ENCODE assay signal across 9 mouse cellular contexts in genomic region chr5:138623478-138623875, GRCm38 (mm10). TPM values are rescaled to one million over a fixed set of nuclear protein-coding genes. Genes with fewer than 3 reads are reported as not detected.
DNase-seq lines count a peak whose midpoint lies in the region; ATAC-seq and TF ChIP-seq lines count a peak whose summit lies in the region.
"Had no signal": no experiment of that assay in that cellular context is flagged by ENCODE, and none has a peak within 500 bp of the region (broad histone marks: within the 10 kb centered on the region; RNA-seq: fewer than 3 reads in every experiment).

No protein-coding gene starts in this region.

- TF ChIP-seq POLR2A in CH12.LX (IDR thresholded peaks at IDR 0.05; ENCODE audit: low read depth, low read length) = no peak

- TF ChIP-seq CTCF in gastrocnemius, adult 2 months (IDR thresholded peaks at IDR 0.05) = no peak
- TF ChIP-seq CTCF in CH12.LX (conservative IDR thresholded peaks at IDR 0.05 in 1 of 2, IDR thresholded peaks at IDR 0.05 in 1 of 2; ENCODE audit: low read depth in 2 of 2, low read length in 2 of 2) = no peak

- peak overlapping the region; percentile 84 for H3K9ac ChIP-seq in CH12.LX (ENCODE audit: insufficient read depth, low read depth)
- H3K9ac ChIP-seq in forebrain, embryonic 15.5 days (replicated peaks) = peak overlapping the region; percentile 84
- H3K9ac ChIP-seq in liver, embryonic 16.5 days (ENCODE audit: low read depth, low read length) = peak overlapping the region; percentile 89

- no peak for ATAC-seq in forebrain, embryonic 15.5 days (replicated peaks)
- no peak for ATAC-seq in liver, embryonic 16.5 days (ENCODE audit: low read depth)

- peaks cover 0 to 32% of the 10 kb centered on the region in 2 experiments; a peak in 2 of 4 replicates for H3K4me1 ChIP-seq in CH12.LX (ENCODE audit: control insufficient read depth in 1 of 2, insufficient read depth in 2 of 2)
- H3K4me1 ChIP-seq in forebrain, embryonic 15.5 days = peaks cover 30% of the 10 kb centered on the region
- peaks cover 8% of the 10 kb centered on the region for H3K4me1 ChIP-seq in liver, embryonic 16.5 days (ENCODE audit: control insufficient read depth, low read depth, low read length)

- H3K79me2 ChIP-seq in CH12.LX (replicated peaks; ENCODE audit: control insufficient read depth, extremely low read depth, insufficient read depth, poor library complexity, severe bottlenecking) = peaks cover 12% of the 10 kb centered on the region

- H3K9me3 ChIP-seq in CH12.LX (replicated peaks; ENCODE audit: low read length) = no peaks in the 10 kb centered on the region
- H3K9me3 ChIP-seq in forebrain, embryonic 15.5 days = no peaks in the 10 kb centered on the region
- no peaks in the 10 kb centered on the region for H3K9me3 ChIP-seq in liver, embryonic 16.5 days (replicated peaks; ENCODE audit: control insufficient read depth, low read length)

- in situ Hi-C loops in CH12.LX (cut with MboI; ENCODE audit: low pct_ligation_motif_present, low pct_unique_long_range_greater_than_20kb, low sequenced_read_pairs) = no loop called here

- TF ChIP-seq EP300 in CH12.LX (IDR thresholded peaks at IDR 0.05; ENCODE audit: low read length) = no peak

- intact Hi-C loops in gastrocnemius, adult 2 months (cut with DNase I) = no loop called here

- peaks cover 0 to 6% of the 10 kb centered on the region in 2 experiments for H3K36me3 ChIP-seq in CH12.LX (replicated peaks in 1 of 2; ENCODE audit: control insufficient read depth in 1 of 2, insufficient read depth in 1 of 2, low read length in 1 of 2)
- 0 out of 2 replicates have a peak, but pooled peaks cover 3% of the 10 kb centered on the region for H3K36me3 ChIP-seq in forebrain, embryonic 15.5 days
- no peaks in the 10 kb centered on the region for H3K36me3 ChIP-seq in liver, embryonic 16.5 days (ENCODE audit: control insufficient read depth, insufficient read depth)

- peak overlapping the region; percentile 92 for H3K4me2 ChIP-seq in CH12.LX (ENCODE audit: insufficient read depth, low read depth, poor library complexity, severe bottlenecking)
- peak overlapping the region; percentile 46 for H3K4me2 ChIP-seq in forebrain, embryonic 15.5 days (replicated peaks)
- peak overlapping the region; percentile 79 for H3K4me2 ChIP-seq in liver, embryonic 16.5 days (ENCODE audit: low read depth, low read length)

- DNase-seq in gastrocnemius, adult 2 months = no peak
- no peak for DNase-seq in gastrocnemius, postnatal 10 days
- DNase-seq in CH12.LX (ENCODE audit: extremely low read depth) = no peak
- no peak for DNase-seq in right cerebral cortex, postnatal 4 days
- DNase-seq in testis, postnatal 14 days (ENCODE audit: low spot score) = no peak
- DNase-seq in frontal cortex, postnatal 25 days (ENCODE audit: low spot score in 2 of 2) = no peak

- dilution Hi-C loops in CH12.LX (cut with MboI; ENCODE audit: extremely low pct_ligation_motif_present, extremely low pct_unique_long_range_greater_than_20kb, low sequenced_read_pairs) = no loop called here

- H3K4me3 ChIP-seq in gastrocnemius, adult 2 months = peak overlapping the region; percentile 91
- peak overlapping the region; percentile 74 to 99 (median 95) for H3K4me3 ChIP-seq in CH12.LX (replicated peaks in 1 of 3; ENCODE audit: low read depth in 2 of 3, low read length in 2 of 3, poor library complexity in 1 of 3)
- H3K4me3 ChIP-seq in forebrain, embryonic 15.5 days = peak overlapping the region; percentile 64
- H3K4me3 ChIP-seq in liver, embryonic 16.5 days (ENCODE audit: low read depth, low read length) = peak overlapping the region; percentile 86

- no peak for TF ChIP-seq RAD21 in CH12.LX (IDR thresholded peaks at IDR 0.05; ENCODE audit: low read depth, low read length)

- H3K27me3 ChIP-seq in CH12.LX (replicated peaks) = no peaks in the 10 kb centered on the region
- H3K27me3 ChIP-seq in forebrain, embryonic 15.5 days = no peaks in the 10 kb centered on the region
- H3K27me3 ChIP-seq in liver, embryonic 16.5 days (ENCODE audit: control insufficient read depth, insufficient read depth, low read depth, low read length) = no peaks in the 10 kb centered on the region

- H3K27ac ChIP-seq in gastrocnemius, adult 2 months = peak overlapping the region; percentile 89; the same call in 1 of the 2 replicates
- H3K27ac ChIP-seq in CH12.LX (ENCODE audit: insufficient read depth, low read depth) = no peak overlapping the region
- peak overlapping the region; percentile 92 for H3K27ac ChIP-seq in forebrain, embryonic 15.5 days (replicated peaks)
- H3K27ac ChIP-seq in liver, embryonic 16.5 days (ENCODE audit: low read length) = no peak overlapping the region; the same call in 1 of the 2 replicates

- WGBS in forebrain, embryonic 15.5 days = 12% methylated on average over 3 of the region's 3 CpGs
- 13% methylated on average over 3 of the region's 3 CpGs for WGBS in liver, embryonic 16.5 days (ENCODE audit: insufficient replicate concordance)

TF ChIP-seq in CH12.LX, 34 proteins besides CTCF, POLR2A, EP300 and RAD21:
- no peak for TF ChIP-seq ZMIZ1 (IDR thresholded peaks at IDR 0.05; ENCODE audit: low read depth, low read length)
- no peak for TF ChIP-seq USF1 (IDR thresholded peaks at IDR 0.05; ENCODE audit: low read depth, low read length)
TF ChIP-seq in CH12.LX: peak in this region for 0.

RNA-seq across cellular contexts. Expression of gene A430033K04Rik, which starts 0.8 kb away (rescaled TPM):
- 1 to 10 TPM; 2.6 to 3.4 TPM for total RNA-seq in gastrocnemius, adult 2 months (2021)
- 1 to 10 TPM; 2.9 to 5.1 TPM for total RNA-seq in gastrocnemius, postnatal 10 days (2021)
- 6.1 and 6.9 TPM in 2 replicates for total RNA-seq in CH12.LX (2012; rRNA removed)
- 6.7 and 6.8 TPM in 2 replicates for total RNA-seq in CH12.LX (2014; rRNA removed)
- 3.7 and 4.2 TPM in 2 replicates for polyA plus RNA-seq in CH12.LX (2012; ENCODE audit: insufficient read length, low read depth)
- polyA plus RNA-seq in forebrain, embryonic 15.5 days (2015; fragmentation: Nextera tagmentation; extraction: Ambion mirVana) = 26.9 and 28.1 TPM in 2 replicates
- polyA plus RNA-seq in liver, embryonic 16.5 days (2015; fragmentation: Nextera tagmentation; extraction: Ambion mirVana) = 3.2 and 4.1 TPM in 2 replicates

RNA-seq across cellular contexts. Expression of gene Zfp68, which starts 3.9 kb away (rescaled TPM):
- total RNA-seq in gastrocnemius, adult 2 months (2021) = 10 to 100 TPM; 16.7 to 17.4 TPM
- 10 to 100 TPM; 19.2 to 22.1 TPM for total RNA-seq in gastrocnemius, postnatal 10 days (2021)
- total RNA-seq in CH12.LX (2012; rRNA removed) (15.8 and 16.4 TPM in 2 replicates), CH12.LX (2014; rRNA removed) (27.7 and 33.8 TPM in 2 replicates)
- 13.7 and 16.7 TPM in 2 replicates for polyA plus RNA-seq in CH12.LX (2012; ENCODE audit: insufficient read length, low read depth)
- polyA plus RNA-seq in forebrain, embryonic 15.5 days (2015; fragmentation: Nextera tagmentation; extraction: Ambion mirVana) = 108 and 115 TPM in 2 replicates
- polyA plus RNA-seq in liver, embryonic 16.5 days (2015; fragmentation: Nextera tagmentation; extraction: Ambion mirVana) = 13.7 and 14.4 TPM in 2 replicates

RNA-seq across cellular contexts. Expression of gene 1700123K08Rik, which starts 59.0 kb away (rescaled TPM):
- not detected for total RNA-seq in gastrocnemius, adult 2 months (2021)
- total RNA-seq in gastrocnemius, postnatal 10 days (2021) = not detected
- total RNA-seq in CH12.LX (2012; rRNA removed) = not detected in 2 replicates
- not detected in 2 replicates for total RNA-seq in CH12.LX (2014; rRNA removed)
- not detected in 2 replicates for polyA plus RNA-seq in CH12.LX (2012; ENCODE audit: insufficient read length, low read depth)
- not detected in 2 replicates for polyA plus RNA-seq in forebrain, embryonic 15.5 days (2015; fragmentation: Nextera tagmentation; extraction: Ambion mirVana)
- polyA plus RNA-seq in liver, embryonic 16.5 days (2015; fragmentation: Nextera tagmentation; extraction: Ambion mirVana) = not detected in 2 replicates
- total RNA-seq: hematopoietic stem cell, adult 5-6 weeks had no signal

Comparison
In these comparisons a context has a peak if more than half of its experiments do, and no peak if none do; other contexts are left out.
1. H3K27ac ChIP-seq: peak in gastrocnemius, adult 2 months (single experiment) and forebrain, embryonic 15.5 days (single experiment); none in CH12.LX (single experiment) and liver, embryonic 16.5 days (single experiment).
2. Peak in every context shown above with its lines, with median percentiles within 50 percentile points of each other: H3K4me3 ChIP-seq, H3K4me2 ChIP-seq and H3K9ac ChIP-seq.